Mouse (Mus musculus) liver, embryonic 16.5 days (tissue): ENCODE results near the gene Rnf24. TPM values are rescaled to one million over a fixed set of nuclear protein-coding genes. Genes with fewer than 3 reads are reported as not detected.

Source experiments
- ATAC-seq: fragments of 200-750 bp; cut with Nextera tagmentation; 2 replicates; pipeline ENCODE4 v1.8.0; 2017; ENCODE audit warnings: low read depth, mild to moderate bottlenecking, moderate number of reproducible peaks, moderate library complexity
- H3K27ac ChIP-seq: fragments of 300-500 bp; sonication (generic); 2 replicates; pipeline ENCODE4 v1.5.1; 2014; ENCODE audit warnings: mild to moderate bottlenecking, low read length
- H3K27me3 ChIP-seq: fragments of 300-500 bp; sonication (generic); 2 replicates; pipeline ENCODE4 v1.6.1; 2014; ENCODE audit warnings: low read depth, low read length, mixed read lengths; ENCODE audit not compliant: control insufficient read depth, insufficient read depth
- H3K36me3 ChIP-seq: fragments of 300-500 bp; sonication (generic); 2 replicates; pipeline ENCODE4 v1.6.1; 2014; ENCODE audit warnings: mild to moderate bottlenecking; ENCODE audit not compliant: control insufficient read depth, insufficient read depth
- H3K4me1 ChIP-seq: fragments of 300-500 bp; sonication (generic); 2 replicates; pipeline ENCODE4 v1.6.1; 2014; ENCODE audit warnings: low read depth, low read length, mixed read lengths; ENCODE audit not compliant: control insufficient read depth
- H3K4me2 ChIP-seq: fragments of 300-500 bp; sonication (generic); 2 replicates; pipeline ENCODE4 v1.6.1; 2014; ENCODE audit warnings: low read depth, low read length, mixed read lengths
- H3K4me3 ChIP-seq: fragments of 300-500 bp; sonication (generic); 2 replicates; pipeline ENCODE4 v1.5.1; 2014; ENCODE audit warnings: low read depth, mild to moderate bottlenecking, low read length
- H3K9ac ChIP-seq: fragments of 300-500 bp; sonication (generic); 2 replicates; pipeline ENCODE4 v1.6.1; 2014; ENCODE audit warnings: low read depth, low read length
- H3K9me3 ChIP-seq: fragments of 300-500 bp; sonication (generic); replicated peaks from 2 replicates; pipeline ENCODE4 v1.6.1; 2016; ENCODE audit warnings: low read length; ENCODE audit not compliant: control insufficient read depth
- WGBS: fragments of 180-500 bp; shearing (Covaris S2); extraction: QIAGEN DNeasy Blood & Tissue Kit; methylation state at CpG from one replicate; pipeline ENCODE4 v1.1.7; 2014; ENCODE audit not compliant: insufficient replicate concordance; 5-methylcytosine and 5-hydroxymethylcytosine counted together
- microRNA-seq: library from miRNA; unstranded; fragments of <30 nt; microRNA quantifications from one replicate; pipeline ENCODE4, GENCODE M21; 2016
- polyA plus RNA-seq: library from polyadenylated mRNA; unstranded; fragments of >200 nt; fragmentation: Nextera tagmentation; extraction: Ambion mirVana; gene quantifications from 2 replicates; pipeline ENCODE4 v1.2.1, GENCODE M21; 2015

The Rnf24 gene
- polyA plus RNA-seq, 1 experiment from 2014 or later: 0.46 TPM

GRCm38 (mm10) chr2:131253681-131254328, 98.9 kb downstream of the Rnf24 start:
- Histone ChIP-seq H3K27ac (peak overlapping the region; percentile 69), H3K9ac (peak overlapping the region; percentile 40; the same call in 1 of the 2 replicates), H3K4me1 (peaks cover 34% of the 10 kb centered on the region), H3K36me3 (no peaks in the 10 kb centered on the region; the same call in 1 of the 2 replicates), H3K27me3 (no peaks in the 10 kb centered on the region), H3K4me2 (peak overlapping the region; percentile 44), H3K9me3 (no peaks in the 10 kb centered on the region), H3K4me3 (no peak overlapping the region)
- ATAC-seq: peak; percentile 93
- 5% methylated on average over 7 of the region's 7 CpGs for WGBS

Small RNA genes within 50 kb of the gene (microRNA-seq; reads per million reads assigned to microRNA genes)
- gene Mir103-2: 78.3 reads per million, percentile 51 among the genes with 10 or more reads in this experiment

Other genes with a start within 250 kb of the Rnf24 start
- 2.0 TPM in 2 replicates for gene Hspa12b, start 225.6 kb downstream of the Rnf24 start, polyA plus RNA-seq
- gene Gm11037, start 219.4 kb downstream of the Rnf24 start, polyA plus RNA-seq: not detected in 2 replicates
- 129 and 133 TPM in 2 replicates for gene 1700037H04Rik, start 192.8 kb downstream of the Rnf24 start, polyA plus RNA-seq
- 3.0 and 3.2 TPM in 2 replicates for gene Cenpb, start 172.8 kb downstream of the Rnf24 start, polyA plus RNA-seq
- gene Cdc25b, start 165.9 kb downstream of the Rnf24 start, polyA plus RNA-seq: 255 and 284 TPM in 2 replicates
- gene Spef1, start 165.6 kb downstream of the Rnf24 start, polyA plus RNA-seq: 1.1 and 1.2 TPM in 2 replicates
- gene Ap5s1, start 145.8 kb downstream of the Rnf24 start, polyA plus RNA-seq: 16.4 and 18.4 TPM in 2 replicates
- gene Mavs, start 118.8 kb downstream of the Rnf24 start, polyA plus RNA-seq: 29.1 and 32.0 TPM in 2 replicates
- gene Pank2, start 90.4 kb downstream of the Rnf24 start, polyA plus RNA-seq: 15.6 and 16.9 TPM in 2 replicates
- gene Smox, start 138.6 kb upstream of the Rnf24 start, polyA plus RNA-seq: 85.1 and 89.1 TPM in 2 replicates
- 0.11 and 0.22 TPM in 2 replicates for gene Adra1d, start 209.4 kb upstream of the Rnf24 start, polyA plus RNA-seq